Mouse (Mus musculus) neural tube, embryonic 13.5 days (tissue): ENCODE results near the gene Dcakd. TPM values are rescaled to one million over a fixed set of nuclear protein-coding genes. Genes with fewer than 3 reads are reported as not detected.
"Not testable (repeated sequence)": the region's sequence is repeated elsewhere in the genome, so short reads cannot be mapped to it uniquely, and the experiment has no call there.

ENCODE experiments used
- ATAC-seq: fragments of 200-750 bp; cut with Nextera tagmentation; 2 replicates; pipeline ENCODE4 v1.8.0; 2017; ENCODE audit warnings: low read depth, mild to moderate bottlenecking, moderate TSS enrichment, moderate library complexity
- H3K27ac ChIP-seq: fragments of 300-500 bp; sonication (generic); replicated peaks from 2 replicates; pipeline ENCODE4 v1.5.1; 2015; ENCODE audit warnings: moderate library complexity, mild to moderate bottlenecking, inconsistent platforms
- H3K27me3 ChIP-seq: fragments of 300-500 bp; sonication (generic); 2 replicates; pipeline ENCODE4 v1.6.1; 2015; ENCODE audit warnings: mild to moderate bottlenecking, inconsistent platforms
- H3K36me3 ChIP-seq: fragments of 300-500 bp; sonication (generic); 2 replicates; pipeline ENCODE4 v1.6.1; 2015; ENCODE audit warnings: mild to moderate bottlenecking, inconsistent platforms
- H3K4me1 ChIP-seq: fragments of 300-500 bp; sonication (generic); replicated peaks from 2 replicates; pipeline ENCODE4 v1.6.1; 2015; ENCODE audit warnings: inconsistent platforms
- H3K4me2 ChIP-seq: fragments of 300-500 bp; sonication (generic); 2 replicates; pipeline ENCODE4 v1.6.1; 2015; ENCODE audit warnings: inconsistent platforms, mild to moderate bottlenecking, moderate library complexity
- H3K4me3 ChIP-seq: fragments of 300-500 bp; sonication (generic); 2 replicates; pipeline ENCODE4 v1.5.1; 2015; ENCODE audit warnings: mild to moderate bottlenecking, inconsistent platforms
- H3K9ac ChIP-seq: fragments of 300-500 bp; sonication (generic); 2 replicates; pipeline ENCODE4 v1.6.1; 2015; ENCODE audit warnings: moderate library complexity, mild to moderate bottlenecking, inconsistent platforms
- H3K9me3 ChIP-seq: fragments of 300-500 bp; sonication (generic); 2 replicates; pipeline ENCODE4 v1.6.1; 2016; ENCODE audit warnings: inconsistent platforms
- WGBS: fragments of 180-500 bp; shearing (Covaris S2); methylation state at CpG from one replicate; pipeline ENCODE4 v1.1.7; 2015; 5-methylcytosine and 5-hydroxymethylcytosine counted together
- polyA plus RNA-seq: library from polyadenylated mRNA; unstranded; fragments of >200 nt; fragmentation: Nextera tagmentation; extraction: Ambion mirVana; gene quantifications from 2 replicates; pipeline ENCODE4 v1.2.1, GENCODE M21; 2015

Dcakd gene
- polyA plus RNA-seq, 1 experiment from 2014 or later = 171 TPM

DNA sequence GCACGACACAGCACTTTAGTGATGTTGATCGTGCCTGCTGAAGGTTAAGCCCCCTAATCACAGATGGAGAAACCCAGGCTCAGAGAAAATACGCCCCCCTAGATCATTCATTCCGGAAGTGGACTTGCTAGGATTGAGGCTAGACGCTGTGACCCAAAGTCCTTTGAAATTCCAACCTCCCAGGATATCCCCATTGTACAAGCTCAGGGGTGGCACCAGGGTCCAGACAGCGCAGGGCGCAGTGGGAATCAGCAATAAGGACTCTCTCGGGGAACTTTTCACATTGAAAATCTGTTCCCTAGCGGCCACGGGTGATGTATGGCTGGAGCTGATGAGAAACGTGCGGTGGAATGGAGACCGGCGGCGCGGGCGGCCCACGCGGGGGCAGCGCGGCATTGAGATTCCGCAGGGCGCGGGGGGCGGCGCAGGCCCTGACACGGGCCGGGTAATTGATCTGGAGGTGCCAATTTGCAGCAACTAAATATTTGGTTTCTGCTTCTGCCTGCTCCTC, 38.4 kb downstream of the Dcakd start:
- peaks cover 46% of the 10 kb centered on the region for H3K27me3 ChIP-seq
- no peak overlapping the region for H3K27ac ChIP-seq
- no peaks in the 10 kb centered on the region for H3K9me3 ChIP-seq
- peak overlapping the region; percentile 61 for H3K9ac ChIP-seq
- peak overlapping the region; percentile 35 for H3K4me3 ChIP-seq
- ATAC-seq = no peak
- peak overlapping the region; percentile 68 for H3K4me2 ChIP-seq
- peaks cover 13% of the 10 kb centered on the region for H3K36me3 ChIP-seq
- WGBS = 2% methylated on average over 28 of the region's 28 CpGs
- H3K4me1 ChIP-seq = peaks cover 41% of the 10 kb centered on the region

DNA sequence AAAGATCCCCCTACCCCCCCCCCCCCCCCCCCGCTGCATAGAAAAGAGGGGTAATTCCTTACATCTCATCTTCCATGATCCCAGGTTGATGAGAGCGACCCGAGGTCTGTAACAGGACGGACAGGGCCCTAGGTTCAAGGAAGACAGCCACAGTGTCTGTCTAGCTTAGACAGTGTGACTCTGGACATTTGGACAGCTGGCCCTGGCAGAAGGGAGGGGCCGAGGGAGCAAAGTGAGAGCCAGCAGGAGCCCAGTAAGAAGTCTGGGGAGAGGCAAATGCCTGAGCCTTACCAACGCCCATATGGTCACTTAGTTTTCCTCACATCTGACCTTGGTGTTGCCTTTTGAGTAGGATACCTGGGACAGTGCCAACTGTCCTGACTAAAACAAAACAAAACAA, 43.0 kb downstream of the Dcakd start:
- H3K36me3 ChIP-seq = no peaks in the 10 kb centered on the region
- H3K4me1 ChIP-seq = peaks cover 14% of the 10 kb centered on the region
- peaks cover 37% of the 10 kb centered on the region for H3K27me3 ChIP-seq
- 52% methylated on average over 6 of the region's 6 CpGs for WGBS
- H3K4me3 ChIP-seq = no peak overlapping the region
- ATAC-seq = no peak
- H3K9me3 ChIP-seq = no peaks in the 10 kb centered on the region
- H3K27ac ChIP-seq = no peak overlapping the region
- H3K4me2 ChIP-seq = no peak overlapping the region
- H3K9ac ChIP-seq = no peak overlapping the region

DNA sequence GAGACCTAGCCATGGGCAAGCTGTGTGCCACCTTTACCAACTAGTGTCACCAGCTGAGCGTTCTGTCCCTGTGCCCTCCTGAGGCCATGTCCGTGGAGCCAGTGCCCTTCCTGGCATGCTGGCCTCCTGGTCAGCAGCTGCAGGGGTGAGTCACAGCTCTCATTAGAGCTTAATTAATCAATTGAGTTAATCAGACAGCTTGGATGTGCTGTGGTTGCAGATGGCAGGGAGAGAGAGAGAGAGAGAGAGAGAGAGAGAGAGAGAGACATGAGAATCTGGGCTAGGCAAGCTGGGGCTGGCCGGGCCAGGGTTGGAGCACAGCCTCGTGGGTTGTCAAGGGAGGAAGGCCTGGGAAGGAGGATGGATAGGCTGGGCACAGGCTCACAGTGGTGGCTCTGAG, 43.5 kb downstream of the Dcakd start:
- H3K27ac ChIP-seq = no peak overlapping the region
- H3K4me1 ChIP-seq = peaks cover 8% of the 10 kb centered on the region
- H3K9me3 ChIP-seq = no peaks in the 10 kb centered on the region
- H3K9ac ChIP-seq = no peak overlapping the region
- no peak for ATAC-seq
- no peak overlapping the region for H3K4me3 ChIP-seq
- 44% methylated on average over 4 of the region's 4 CpGs for WGBS
- no peaks in the 10 kb centered on the region for H3K36me3 ChIP-seq
- no peak overlapping the region for H3K4me2 ChIP-seq
- peaks cover 32% of the 10 kb centered on the region for H3K27me3 ChIP-seq

DNA sequence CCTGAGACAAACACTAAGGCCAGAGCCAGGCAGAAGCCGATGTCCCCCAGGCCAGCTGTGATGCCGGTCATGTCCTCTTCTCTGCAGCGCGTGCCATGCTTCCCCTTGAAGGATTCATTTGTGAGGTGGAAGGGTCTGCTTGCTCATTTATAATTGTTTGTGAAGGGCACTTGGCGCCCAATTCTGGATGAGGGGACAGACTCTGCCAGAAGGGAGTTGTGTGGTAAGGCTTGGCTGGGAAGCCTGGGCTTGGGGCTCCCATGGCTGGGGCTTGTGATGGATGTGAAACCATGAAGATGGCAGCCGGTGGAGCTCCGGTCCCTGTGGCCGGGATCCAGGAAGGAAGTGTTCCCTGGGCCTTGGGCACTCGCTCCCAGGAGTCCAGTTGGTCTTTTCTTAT, 44.0 kb downstream of the Dcakd start:
- H3K36me3 ChIP-seq = no peaks in the 10 kb centered on the region
- no peak for ATAC-seq
- H3K9me3 ChIP-seq = no peaks in the 10 kb centered on the region
- H3K9ac ChIP-seq = no peak overlapping the region
- H3K4me3 ChIP-seq = no peak overlapping the region
- H3K27ac ChIP-seq = no peak overlapping the region
- H3K27me3 ChIP-seq = peaks cover 27% of the 10 kb centered on the region
- 0 out of 2 replicates have a peak, but pooled peaks cover 4% of the 10 kb centered on the region for H3K4me1 ChIP-seq
- WGBS = 88% methylated on average over 9 of the region's 9 CpGs
- H3K4me2 ChIP-seq = no peak overlapping the region

DNA sequence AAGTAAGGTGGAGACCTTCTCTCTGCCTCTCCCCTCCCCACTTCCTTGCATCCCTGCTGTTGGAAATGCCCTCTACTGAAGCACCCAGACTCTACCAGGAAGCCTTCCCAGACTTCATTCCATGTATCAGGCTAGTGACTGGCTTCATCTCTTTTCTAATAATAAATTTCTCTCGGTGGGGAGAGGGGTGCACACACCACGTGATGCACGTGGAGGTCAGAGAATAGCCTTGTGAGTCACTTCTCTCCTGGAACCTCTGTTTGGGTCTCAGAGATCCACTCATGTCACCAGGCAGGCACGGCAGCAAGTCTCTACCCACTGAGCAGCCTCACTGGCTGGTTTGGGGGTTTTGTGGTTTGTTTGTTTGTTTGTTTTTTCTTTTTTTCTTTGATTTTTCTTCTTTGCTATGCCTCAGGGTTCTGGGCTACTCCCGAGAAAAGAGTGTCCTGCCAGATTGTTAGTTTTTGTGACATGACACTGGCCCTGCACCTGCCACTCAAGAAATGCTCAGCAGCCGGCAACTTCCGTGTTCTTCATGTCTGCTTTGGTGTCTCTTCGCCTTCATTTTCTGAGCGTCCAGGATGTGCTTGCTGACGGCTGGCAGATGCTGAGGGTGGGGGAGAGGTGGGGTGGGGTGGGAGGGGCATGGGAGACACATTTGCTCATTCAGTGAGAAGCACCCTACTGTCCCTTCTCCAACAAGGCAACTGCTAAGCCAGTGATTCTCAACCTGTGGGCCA, 46.8 kb downstream of the Dcakd start:
- Histone ChIP-seq H3K4me1 (0 out of 2 replicates have a peak, but pooled peaks cover 4% of the 10 kb centered on the region), H3K27me3 (peaks cover 15% of the 10 kb centered on the region), H3K4me2 (no peak overlapping the region), H3K9me3 (no peaks in the 10 kb centered on the region), H3K27ac (no peak overlapping the region), H3K4me3 (no peak overlapping the region), H3K9ac (no peak overlapping the region), H3K36me3 (no peaks in the 10 kb centered on the region)
- WGBS = 67% methylated on average over 10 of the region's 10 CpGs
- no peak for ATAC-seq

GRCm38 (mm10) chr11:102978052-102978666, 50.0 kb downstream of the Dcakd start:
- H3K9me3 ChIP-seq = no peaks in the 10 kb centered on the region
- no peak overlapping the region for H3K4me2 ChIP-seq
- WGBS = 53% methylated on average over 6 of the region's 6 CpGs
- no peaks in the 10 kb centered on the region for H3K4me1 ChIP-seq
- no peak overlapping the region for H3K4me3 ChIP-seq
- ATAC-seq = no peak
- peaks cover 25% of the 10 kb centered on the region for H3K27me3 ChIP-seq
- no peak overlapping the region for H3K9ac ChIP-seq
- no peak overlapping the region for H3K27ac ChIP-seq
- no peaks in the 10 kb centered on the region for H3K36me3 ChIP-seq

DNA sequence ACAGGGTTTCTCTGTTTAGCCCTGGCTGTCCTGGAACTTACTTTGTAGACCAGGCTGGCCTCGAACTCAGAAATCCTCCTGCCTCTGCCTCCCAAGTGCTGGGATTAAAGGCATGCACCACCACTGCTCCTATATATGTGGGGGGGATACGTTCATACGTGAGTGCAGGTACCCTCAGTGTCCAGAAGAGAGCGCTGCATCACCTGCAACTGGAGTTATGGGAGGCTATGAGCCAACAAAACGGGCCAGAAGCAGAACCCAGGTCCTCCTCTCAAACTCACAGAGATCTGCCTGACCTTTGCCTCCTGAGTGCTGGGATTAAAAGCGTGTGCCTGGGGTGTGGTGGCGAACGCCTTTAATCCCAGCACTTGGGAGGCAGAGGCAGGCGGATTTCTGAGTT, 52.2 kb downstream of the Dcakd start:
- not testable (repeated sequence) for H3K4me2 ChIP-seq, H3K36me3 ChIP-seq, H3K9ac ChIP-seq, H3K4me3 ChIP-seq, H3K27ac ChIP-seq, H3K4me1 ChIP-seq, ATAC-seq, H3K9me3 ChIP-seq
- peaks cover 35% of the 10 kb centered on the region for H3K27me3 ChIP-seq
- WGBS = 82% methylated on average over 9 of the region's 9 CpGs

DNA sequence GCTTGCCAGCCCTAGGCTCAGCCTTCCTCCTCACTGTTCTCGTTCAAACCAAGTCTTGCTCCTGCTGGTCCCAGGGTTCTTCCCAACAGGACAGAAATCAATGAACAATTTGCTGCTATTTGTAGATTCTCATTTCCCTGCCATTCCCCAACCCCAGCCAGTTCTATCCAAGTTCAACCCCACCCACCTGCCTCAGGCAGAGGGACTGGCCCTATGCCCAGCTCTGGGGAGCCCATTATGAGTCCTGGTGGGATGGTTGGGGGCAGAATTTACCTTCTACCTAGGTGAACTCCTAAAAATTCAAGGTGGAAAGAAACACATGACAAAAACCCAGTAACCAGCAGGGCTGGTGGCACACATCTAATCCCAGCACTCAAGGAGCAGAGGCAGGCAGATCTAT, 55.8 kb downstream of the Dcakd start:
- H3K4me1 ChIP-seq = peaks cover 10% of the 10 kb centered on the region; the same call in 1 of the 2 replicates
- no peak overlapping the region for H3K4me2 ChIP-seq
- H3K9me3 ChIP-seq = no peaks in the 10 kb centered on the region
- no peak for ATAC-seq
- H3K4me3 ChIP-seq = no peak overlapping the region
- 50% methylated on average over 1 of the region's 1 CpGs for WGBS
- H3K27ac ChIP-seq = no peak overlapping the region
- H3K27me3 ChIP-seq = peaks cover 65% of the 10 kb centered on the region
- H3K36me3 ChIP-seq = no peaks in the 10 kb centered on the region
- H3K9ac ChIP-seq = no peak overlapping the region

DNA sequence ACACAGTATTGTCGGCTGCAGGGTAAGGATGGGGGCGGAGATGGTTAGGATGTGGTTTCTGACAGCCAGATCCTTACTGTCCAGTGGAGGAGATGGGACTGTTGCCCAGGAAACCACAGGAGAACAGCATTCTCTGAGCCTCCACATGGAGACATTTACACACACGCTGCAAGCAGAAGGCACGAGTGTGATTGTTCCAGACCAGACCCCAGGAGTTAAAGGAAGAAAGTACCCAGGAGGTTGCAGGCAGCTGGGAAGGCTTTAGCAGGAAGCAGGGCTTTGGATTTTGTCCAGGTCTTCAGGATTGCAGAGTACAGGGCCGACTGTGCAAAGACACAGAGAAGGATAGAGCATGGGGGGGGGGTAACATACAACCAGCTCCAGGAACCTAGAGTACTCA, 56.5 kb downstream of the Dcakd start:
- Histone ChIP-seq H3K4me1 (peaks cover 10% of the 10 kb centered on the region; the same call in 1 of the 2 replicates), H3K27ac (no peak overlapping the region), H3K9ac (no peak overlapping the region), H3K4me2 (no peak overlapping the region), H3K36me3 (no peaks in the 10 kb centered on the region), H3K27me3 (peaks cover 73% of the 10 kb centered on the region), H3K9me3 (no peaks in the 10 kb centered on the region), H3K4me3 (no peak overlapping the region)
- no peak for ATAC-seq
- 45% methylated on average over 5 of the region's 5 CpGs for WGBS

GRCm38 (mm10) chr11:102964547-102965091, 63.5 kb downstream of the Dcakd start:
- Histone ChIP-seq H3K4me2 (no peak overlapping the region), H3K36me3 (no peaks in the 10 kb centered on the region), H3K27ac (peak overlapping the region; percentile 87), H3K27me3 (peaks cover 51% of the 10 kb centered on the region), H3K4me3 (no peak overlapping the region), H3K9me3 (no peaks in the 10 kb centered on the region), H3K4me1 (peaks cover 26% of the 10 kb centered on the region), H3K9ac (no peak overlapping the region)
- ATAC-seq = peak; percentile 26; the same call in 1 of the 2 replicates
- 64% methylated on average over 16 of the region's 16 CpGs for WGBS

DNA sequence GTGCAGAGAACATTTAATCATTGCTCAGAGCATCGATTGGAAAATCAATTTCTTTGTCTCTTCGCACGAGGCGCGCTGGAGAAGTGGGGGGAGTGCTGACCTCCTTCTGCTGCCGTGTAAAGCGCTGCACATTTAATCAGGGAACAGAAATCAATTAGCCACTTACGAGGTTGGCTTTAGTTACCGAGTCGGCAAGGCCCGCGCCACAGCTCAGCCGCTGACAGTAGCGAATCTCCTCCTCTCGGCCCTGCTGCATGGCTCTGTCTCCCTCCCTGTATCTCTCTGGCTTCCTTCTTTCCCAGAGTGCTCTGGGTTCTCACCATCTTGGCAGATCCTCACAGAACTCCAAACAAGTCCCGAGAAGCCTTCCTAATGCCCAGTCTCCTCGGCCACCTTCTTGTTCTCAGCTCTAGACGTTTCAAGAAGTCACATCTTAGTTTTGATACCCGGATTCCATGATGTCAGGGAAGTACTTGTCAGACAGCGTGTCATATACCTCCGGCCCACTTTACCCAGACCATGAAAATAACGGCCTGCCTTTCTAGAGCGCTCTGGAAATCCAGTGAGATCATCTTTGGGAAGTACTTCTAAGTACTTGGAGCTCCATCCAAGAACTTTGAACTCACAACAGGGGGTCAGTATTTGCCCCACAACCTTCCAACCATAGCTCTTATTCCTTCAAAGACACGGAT, 64.1 kb downstream of the Dcakd start:
- 18% methylated on average over 24 of the region's 24 CpGs for WGBS
- H3K4me3 ChIP-seq = peak overlapping the region; percentile 16; the same call in 1 of the 2 replicates
- H3K27ac ChIP-seq = peak overlapping the region; percentile 87
- peak overlapping the region; percentile 58 for H3K9ac ChIP-seq
- ATAC-seq = peak; percentile 54
- peaks cover 45% of the 10 kb centered on the region for H3K27me3 ChIP-seq
- H3K9me3 ChIP-seq = no peaks in the 10 kb centered on the region
- H3K36me3 ChIP-seq = no peaks in the 10 kb centered on the region
- peaks cover 26% of the 10 kb centered on the region for H3K4me1 ChIP-seq
- peak overlapping the region; percentile 48 for H3K4me2 ChIP-seq
